Mouse (Mus musculus) intestine, embryonic 15.5 days (tissue): ENCODE measurements around the gene Pakap. TPM values are rescaled to one million over a fixed set of nuclear protein-coding genes. Genes with fewer than 3 reads are reported as not detected.

Experiments
- ATAC-seq: fragments of 200-750 bp; cut with Nextera tagmentation; 2 replicates; pipeline ENCODE4 v1.8.0; 2017; ENCODE audit warnings: moderate TSS enrichment, moderate library complexity
- H3K27ac ChIP-seq: fragments of 300-500 bp; sonication (generic); 2 replicates; pipeline ENCODE4 v1.5.1; 2015; ENCODE audit warnings: mild to moderate bottlenecking, inconsistent platforms
- H3K27me3 ChIP-seq: fragments of 300-500 bp; sonication (generic); replicated peaks from 2 replicates; pipeline ENCODE4 v1.6.1; 2015; ENCODE audit warnings: inconsistent platforms
- H3K36me3 ChIP-seq: fragments of 300-500 bp; sonication (generic); 2 replicates; pipeline ENCODE4 v1.6.1; 2015; ENCODE audit warnings: inconsistent platforms
- H3K4me1 ChIP-seq: fragments of 300-500 bp; sonication (generic); replicated peaks from 2 replicates; pipeline ENCODE4 v1.6.1; 2015; ENCODE audit warnings: inconsistent platforms
- H3K4me2 ChIP-seq: fragments of 300-500 bp; sonication (generic); replicated peaks from 2 replicates; pipeline ENCODE4 v1.6.1; 2015; ENCODE audit warnings: mild to moderate bottlenecking, inconsistent platforms
- H3K4me3 ChIP-seq: fragments of 300-500 bp; sonication (generic); replicated peaks from 2 replicates; pipeline ENCODE4 v1.5.1; 2015; ENCODE audit warnings: inconsistent platforms
- H3K9ac ChIP-seq: fragments of 300-500 bp; sonication (generic); 2 replicates; pipeline ENCODE4 v1.6.1; 2015; ENCODE audit warnings: inconsistent platforms
- H3K9me3 ChIP-seq: fragments of 300-500 bp; sonication (generic); 2 replicates; pipeline ENCODE4 v1.6.1; 2016; ENCODE audit warnings: inconsistent platforms
- WGBS: fragments of 180-500 bp; shearing (Covaris S2); methylation state at CpG from one replicate; pipeline ENCODE4 v1.1.7; 2015; 5-methylcytosine and 5-hydroxymethylcytosine counted together
- polyA plus RNA-seq: library from polyadenylated mRNA; unstranded; fragments of >200 nt; fragmentation: Nextera tagmentation; extraction: Ambion mirVana; gene quantifications from 2 replicates; pipeline ENCODE4 v1.2.1, GENCODE M21; 2015

The Pakap gene
- polyA plus RNA-seq, 1 experiment from 2014 or later: 25.9 TPM

- WGBS: 78% methylated on average over 3 of the region's 3 CpGs
- ATAC-seq: no peak
- no peaks in the 10 kb centered on the region for H3K27me3 ChIP-seq
- peaks cover 8% of the 10 kb centered on the region; the same call in 1 of the 2 replicates for H3K4me1 ChIP-seq
- no peak overlapping the region for H3K4me3 ChIP-seq
- H3K27ac ChIP-seq: no peak overlapping the region
- H3K9me3 ChIP-seq: no peaks in the 10 kb centered on the region
- no peak overlapping the region for H3K4me2 ChIP-seq
- no peak overlapping the region for H3K9ac ChIP-seq
- H3K36me3 ChIP-seq: no peaks in the 10 kb centered on the region
Measured at GRCm38 (mm10) chr4:57829740-57830139, 261.8 kb downstream of the Pakap start.

GRCm38 (mm10) chr4:57832318-57832717, 264.3 kb downstream of the Pakap start:
- H3K27me3 ChIP-seq: no peaks in the 10 kb centered on the region
- no peak overlapping the region for H3K4me3 ChIP-seq
- no peak overlapping the region for H3K4me2 ChIP-seq
- H3K36me3 ChIP-seq: no peaks in the 10 kb centered on the region
- no peaks in the 10 kb centered on the region for H3K9me3 ChIP-seq
- ATAC-seq: no peak
- 44% methylated on average over 7 of the region's 7 CpGs for WGBS
- H3K4me1 ChIP-seq: peaks cover 8% of the 10 kb centered on the region; the same call in 1 of the 2 replicates
- H3K27ac ChIP-seq: no peak overlapping the region
- H3K9ac ChIP-seq: no peak overlapping the region

GRCm38 (mm10) chr4:57833060-57833459, 265.1 kb downstream of the Pakap start:
- H3K4me1 ChIP-seq: peaks cover 8% of the 10 kb centered on the region; the same call in 1 of the 2 replicates
- 52% methylated on average over 4 of the region's 4 CpGs for whole genome bisulfite sequencing
- peak; percentile 12; the same call in 1 of the 2 replicates for ATAC-seq
- H3K36me3 ChIP-seq: no peaks in the 10 kb centered on the region
- H3K27me3 ChIP-seq: no peaks in the 10 kb centered on the region
- no peak overlapping the region for H3K4me3 ChIP-seq
- no peak overlapping the region; the same call in 1 of the 2 replicates for H3K27ac ChIP-seq
- H3K9ac ChIP-seq: no peak overlapping the region
- no peak overlapping the region for H3K4me2 ChIP-seq
- H3K9me3 ChIP-seq: no peaks in the 10 kb centered on the region

GRCm38 (mm10) chr4:57834141-57834540, 266.2 kb downstream of the Pakap start:
- H3K4me1 ChIP-seq: peaks cover 8% of the 10 kb centered on the region; the same call in 1 of the 2 replicates
- H3K4me3 ChIP-seq: no peak overlapping the region
- no peaks in the 10 kb centered on the region for H3K36me3 ChIP-seq
- no peaks in the 10 kb centered on the region for H3K9me3 ChIP-seq
- no peak overlapping the region for H3K27ac ChIP-seq
- ATAC-seq: no peak
- no peak overlapping the region for H3K4me2 ChIP-seq
- H3K9ac ChIP-seq: no peak overlapping the region
- WGBS: 63% methylated on average over 4 of the region's 4 CpGs
- no peaks in the 10 kb centered on the region for H3K27me3 ChIP-seq

GRCm38 (mm10) chr4:57837089-57837488, 269.1 kb downstream of the Pakap start:
- Histone ChIP-seq H3K4me2 (no peak overlapping the region), H3K9ac (no peak overlapping the region), H3K4me3 (no peak overlapping the region), H3K9me3 (no peaks in the 10 kb centered on the region), H3K27me3 (no peaks in the 10 kb centered on the region), H3K27ac (no peak overlapping the region), H3K36me3 (no peaks in the 10 kb centered on the region), H3K4me1 (peaks cover 8% of the 10 kb centered on the region; the same call in 1 of the 2 replicates)
- whole genome bisulfite sequencing: 53% methylated on average over 9 of the region's 9 CpGs
- no peak for ATAC-seq

- Histone ChIP-seq H3K27me3 (no peaks in the 10 kb centered on the region), H3K4me1 (peaks cover under 1% of the 10 kb centered on the region; the same call in 1 of the 2 replicates), H3K9me3 (no peaks in the 10 kb centered on the region), H3K4me2 (no peak overlapping the region), H3K4me3 (no peak overlapping the region), H3K27ac (no peak overlapping the region), H3K36me3 (no peaks in the 10 kb centered on the region), H3K9ac (no peak overlapping the region)
- WGBS: 65% methylated on average over 4 of the region's 4 CpGs
- ATAC-seq: no peak
Measured at GRCm38 (mm10) chr4:57839343-57839742, 271.4 kb downstream of the Pakap start.

- 57% methylated on average over 1 of the region's 1 CpGs for WGBS
- Histone ChIP-seq H3K27ac (no peak overlapping the region), H3K4me1 (peaks cover 8% of the 10 kb centered on the region), H3K4me2 (no peak overlapping the region), H3K36me3 (no peaks in the 10 kb centered on the region), H3K27me3 (no peaks in the 10 kb centered on the region), H3K9me3 (no peaks in the 10 kb centered on the region), H3K9ac (no peak overlapping the region), H3K4me3 (no peak overlapping the region)
- no peak for ATAC-seq
Measured at GRCm38 (mm10) chr4:57841911-57842310, 273.9 kb downstream of the Pakap start.

GRCm38 (mm10) chr4:57842472-57843305, 274.7 kb downstream of the Pakap start:
- H3K4me2 ChIP-seq: no peak overlapping the region
- no peaks in the 10 kb centered on the region for H3K36me3 ChIP-seq
- WGBS: 67% methylated on average over 11 of the region's 11 CpGs
- peaks cover 16% of the 10 kb centered on the region for H3K4me1 ChIP-seq
- H3K9ac ChIP-seq: no peak overlapping the region
- no peaks in the 10 kb centered on the region for H3K27me3 ChIP-seq
- no peak overlapping the region for H3K4me3 ChIP-seq
- no peak for ATAC-seq
- no peak overlapping the region for H3K27ac ChIP-seq
- H3K9me3 ChIP-seq: no peaks in the 10 kb centered on the region

- H3K4me1 ChIP-seq: peaks cover 21% of the 10 kb centered on the region
Measured at GRCm38 (mm10) chr4:57845031-57845431, 277.1 kb downstream of the Pakap start.

GRCm38 (mm10) chr4:57845541-57846210, 277.7 kb downstream of the Pakap start:
- Histone ChIP-seq H3K9me3 (no peaks in the 10 kb centered on the region), H3K9ac (peak overlapping the region; percentile 39), H3K4me2 (peak overlapping the region; percentile 52), H3K4me1 (peaks cover 21% of the 10 kb centered on the region), H3K4me3 (peak overlapping the region; percentile 33), H3K36me3 (no peaks in the 10 kb centered on the region), H3K27me3 (no peaks in the 10 kb centered on the region), H3K27ac (peak overlapping the region; percentile 82)
- ATAC-seq: peak; percentile 16; the same call in 1 of the 2 replicates
- WGBS: 29% methylated on average over 12 of the region's 12 CpGs

More at GRCm38 (mm10) chr4:57845031-57845431, 277.1 kb downstream of the Pakap start:
- 4% methylated on average over 10 of the region's 10 CpGs for WGBS
- peak overlapping the region; percentile 17 for H3K9ac ChIP-seq
- no peaks in the 10 kb centered on the region for H3K9me3 ChIP-seq
- H3K4me2 ChIP-seq: peak overlapping the region; percentile 52
- ATAC-seq: peak; percentile 96
- no peaks in the 10 kb centered on the region for H3K36me3 ChIP-seq
- peak overlapping the region; percentile 82 for H3K27ac ChIP-seq
- peak overlapping the region; percentile 33 for H3K4me3 ChIP-seq
- H3K27me3 ChIP-seq: no peaks in the 10 kb centered on the region

- Histone ChIP-seq H3K9me3 (no peaks in the 10 kb centered on the region), H3K27ac (peak overlapping the region; percentile 82), H3K36me3 (no peaks in the 10 kb centered on the region), H3K4me3 (peak overlapping the region; percentile 33), H3K9ac (peak overlapping the region; percentile 39), H3K4me2 (peak overlapping the region; percentile 52), H3K27me3 (no peaks in the 10 kb centered on the region), H3K4me1 (peaks cover 25% of the 10 kb centered on the region)
- ATAC-seq: no peak
- 32% methylated on average over 12 of the region's 12 CpGs for WGBS
Measured at GRCm38 (mm10) chr4:57846381-57846990, 278.5 kb downstream of the Pakap start.

GRCm38 (mm10) chr4:57846991-57847422, 279.0 kb downstream of the Pakap start:
- 23% methylated on average over 8 of the region's 8 CpGs for WGBS
- peak overlapping the region; percentile 33 for H3K4me3 ChIP-seq
- H3K36me3 ChIP-seq: no peaks in the 10 kb centered on the region
- no peaks in the 10 kb centered on the region for H3K27me3 ChIP-seq
- H3K4me2 ChIP-seq: peak overlapping the region; percentile 52
- H3K9me3 ChIP-seq: no peaks in the 10 kb centered on the region
- H3K4me1 ChIP-seq: peaks cover 30% of the 10 kb centered on the region
- peak overlapping the region; percentile 82 for H3K27ac ChIP-seq
- H3K9ac ChIP-seq: peak overlapping the region; percentile 32; the same call in 1 of the 2 replicates
- peak; percentile 47; the same call in 1 of the 2 replicates for ATAC-seq
